Mouse (Mus musculus) hindbrain, embryonic 14.5 days (tissue): ENCODE data around the gene Hic2. TPM values are rescaled to one million over a fixed set of nuclear protein-coding genes. Genes with fewer than 3 reads are reported as not detected.

ENCODE experiments used
- ATAC-seq: fragments of 200-750 bp; cut with Nextera tagmentation; 2 replicates; pipeline ENCODE4 v1.8.0; 2017; ENCODE audit warnings: moderate number of reproducible peaks, mild to moderate bottlenecking, moderate TSS enrichment, moderate library complexity; ENCODE audit not compliant: low FRiP score
- DNase-seq: peaks from one replicate; pipeline ENCODE4 v3.0.0-alpha.2; 2015; ENCODE audit warnings: low spot score
- H3K27ac ChIP-seq: fragments of 300-500 bp; sonication (generic); 2 replicates; pipeline ENCODE4 v1.5.1; 2014; ENCODE audit warnings: mild to moderate bottlenecking, moderate library complexity
- H3K27me3 ChIP-seq: fragments of 300-500 bp; sonication (generic); 2 replicates; pipeline ENCODE4 v1.6.1; 2014; ENCODE audit warnings: mild to moderate bottlenecking, low read length, mixed read lengths; ENCODE audit not compliant: control insufficient read depth, insufficient read depth
- H3K36me3 ChIP-seq: fragments of 300-500 bp; sonication (generic); replicated peaks from 2 replicates; pipeline ENCODE4 v1.6.1; 2014; ENCODE audit not compliant: control insufficient read depth, insufficient read depth
- H3K4me1 ChIP-seq: fragments of 300-500 bp; sonication (generic); replicated peaks from 2 replicates; pipeline ENCODE4 v1.6.1; 2014; ENCODE audit warnings: antibody characterized with exemption, low read length, mixed read lengths; ENCODE audit not compliant: control insufficient read depth, insufficient read depth
- H3K4me2 ChIP-seq: fragments of 300-500 bp; sonication (generic); replicated peaks from 2 replicates; pipeline ENCODE4 v1.6.1; 2014; ENCODE audit warnings: mild to moderate bottlenecking, moderate library complexity
- H3K4me3 ChIP-seq: fragments of 300-500 bp; sonication (generic); replicated peaks from 2 replicates; pipeline ENCODE4 v1.5.1; 2014; ENCODE audit warnings: mild to moderate bottlenecking, low read length
- H3K9ac ChIP-seq: fragments of 300-500 bp; sonication (generic); 2 replicates; pipeline ENCODE4 v1.6.1; 2014
- H3K9me3 ChIP-seq: fragments of 300-500 bp; sonication (generic); 2 replicates; pipeline ENCODE4 v1.6.1; 2016; ENCODE audit warnings: low read length; ENCODE audit not compliant: control insufficient read depth
- WGBS: fragments of 180-500 bp; shearing (Covaris S2); extraction: QIAGEN DNeasy Blood & Tissue Kit; methylation state at CpG from one replicate; pipeline ENCODE4 v1.1.7; 2014; 5-methylcytosine and 5-hydroxymethylcytosine counted together
- polyA plus RNA-seq: library from polyadenylated mRNA; unstranded; fragments of >200 nt; fragmentation: Nextera tagmentation; extraction: Ambion mirVana; gene quantifications from 2 replicates; pipeline ENCODE4 v1.2.1, GENCODE M21; 2014

Gene Hic2
- polyA plus RNA-seq, 1 experiment from 2014 or later: 5.5 TPM

DNA sequence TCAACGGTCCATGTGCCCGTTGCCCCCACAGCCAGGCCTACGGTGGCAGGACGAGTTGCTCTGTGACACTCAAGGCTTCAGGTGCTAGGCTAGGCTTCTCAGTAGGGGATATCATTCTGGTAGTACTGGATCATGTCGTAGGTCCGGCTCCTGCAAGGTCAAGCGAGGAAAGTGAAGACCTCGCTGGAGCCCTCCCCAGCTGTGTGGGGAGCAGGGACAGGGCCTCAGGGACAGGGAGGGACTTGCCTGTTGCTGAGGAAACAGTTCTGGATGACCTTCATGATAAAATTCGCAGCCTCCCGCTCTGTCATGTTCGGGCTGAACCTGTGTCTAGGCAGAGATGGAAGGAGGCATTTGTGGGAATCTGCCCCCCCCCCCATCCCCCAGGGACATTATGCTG lies 47.1 kb downstream of the Hic2 start:
- ATAC-seq (no peak), DNase-seq (no peak)
- Histone ChIP-seq H3K4me1 (peaks cover 20% of the 10 kb centered on the region; the same call in 1 of the 2 replicates), H3K36me3 (peaks cover 68% of the 10 kb centered on the region), H3K9ac (no peak overlapping the region), H3K27ac (no peak overlapping the region), H3K4me2 (no peak overlapping the region), H3K9me3 (no peaks in the 10 kb centered on the region), H3K4me3 (no peak overlapping the region), H3K27me3 (peaks cover 33% of the 10 kb centered on the region)
- WGBS: 93% methylated on average over 11 of the region's 11 CpGs

DNA sequence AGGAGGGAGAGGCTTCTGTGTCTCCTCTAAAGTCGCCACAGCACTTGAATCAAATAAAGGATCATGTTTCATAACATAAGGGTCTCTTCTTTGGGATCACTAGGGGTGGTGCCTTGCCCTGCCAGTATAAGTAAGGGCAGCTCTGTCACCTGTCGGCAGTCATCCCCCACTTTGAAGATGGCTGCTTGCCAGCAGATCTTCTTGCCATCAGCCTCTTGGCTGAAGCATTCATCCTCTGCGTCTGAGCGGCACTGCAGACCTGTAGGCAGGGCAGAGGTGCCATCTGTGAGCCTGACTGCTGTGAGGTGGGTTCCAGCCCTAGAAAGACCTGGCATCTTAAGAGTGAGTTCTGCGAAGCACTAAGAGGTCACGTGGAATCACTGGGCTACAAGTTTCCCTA lies 49.8 kb downstream of the Hic2 start:
- Histone ChIP-seq H3K9ac (no peak overlapping the region), H3K9me3 (no peaks in the 10 kb centered on the region), H3K4me2 (no peak overlapping the region), H3K27me3 (peaks cover 17% of the 10 kb centered on the region), H3K4me3 (no peak overlapping the region), H3K36me3 (peaks cover 93% of the 10 kb centered on the region), H3K27ac (no peak overlapping the region), H3K4me1 (peaks cover under 1% of the 10 kb centered on the region; the same call in 1 of the 2 replicates)
- 87% methylated on average over 6 of the region's 6 CpGs for WGBS
- ATAC-seq (no peak), DNase-seq (no peak)

DNA sequence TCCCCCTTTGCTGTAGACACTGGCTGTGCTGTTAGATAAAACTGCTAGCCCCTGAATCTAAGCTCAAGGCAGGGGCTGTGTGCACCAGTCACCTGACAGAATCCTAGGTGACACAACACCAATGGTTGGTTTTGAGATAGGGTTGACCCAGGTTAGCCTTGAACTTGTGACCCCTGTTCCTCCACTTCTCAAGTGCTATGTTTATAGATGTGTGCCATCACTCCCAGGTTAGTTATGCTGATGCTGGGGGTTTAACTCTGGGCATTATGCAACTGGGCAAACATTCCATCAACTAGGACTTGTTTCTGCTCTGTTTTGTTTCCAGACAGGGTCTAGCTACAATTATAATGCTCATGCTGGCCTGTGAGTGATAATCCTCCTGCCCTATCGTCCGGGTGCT lies 53.7 kb downstream of the Hic2 start:
- WGBS: 85% methylated on average over 2 of the region's 2 CpGs
- H3K9ac ChIP-seq: no peak overlapping the region
- no peak overlapping the region for H3K27ac ChIP-seq
- no peaks in the 10 kb centered on the region for H3K9me3 ChIP-seq
- H3K4me2 ChIP-seq: no peak overlapping the region
- H3K4me1 ChIP-seq: no peaks in the 10 kb centered on the region
- H3K4me3 ChIP-seq: no peak overlapping the region
- DNase-seq: no peak
- H3K36me3 ChIP-seq: peaks cover 90% of the 10 kb centered on the region
- no peaks in the 10 kb centered on the region for H3K27me3 ChIP-seq
- no peak for ATAC-seq

DNA sequence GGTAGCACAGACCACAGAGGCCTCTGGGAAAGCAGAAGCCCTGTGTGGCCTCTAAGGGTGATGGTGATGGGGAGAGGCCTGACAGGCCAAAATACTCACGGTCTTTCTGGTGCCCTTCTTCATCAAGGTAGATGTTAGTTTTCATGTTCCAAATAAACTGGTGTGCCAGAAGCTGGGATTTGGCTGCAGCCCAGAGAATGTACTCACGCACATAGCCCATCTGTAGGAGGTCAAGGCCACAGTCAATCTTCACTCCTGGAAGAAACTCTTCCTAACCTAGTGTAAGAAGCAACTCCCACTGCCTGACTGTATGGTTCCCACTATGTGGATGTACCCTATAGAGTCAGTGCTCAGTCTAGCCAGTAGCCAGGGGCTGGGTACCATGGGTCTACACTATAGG lies 57.6 kb downstream of the Hic2 start:
- peaks cover 90% of the 10 kb centered on the region for H3K36me3 ChIP-seq
- no peak for DNase-seq

DNA sequence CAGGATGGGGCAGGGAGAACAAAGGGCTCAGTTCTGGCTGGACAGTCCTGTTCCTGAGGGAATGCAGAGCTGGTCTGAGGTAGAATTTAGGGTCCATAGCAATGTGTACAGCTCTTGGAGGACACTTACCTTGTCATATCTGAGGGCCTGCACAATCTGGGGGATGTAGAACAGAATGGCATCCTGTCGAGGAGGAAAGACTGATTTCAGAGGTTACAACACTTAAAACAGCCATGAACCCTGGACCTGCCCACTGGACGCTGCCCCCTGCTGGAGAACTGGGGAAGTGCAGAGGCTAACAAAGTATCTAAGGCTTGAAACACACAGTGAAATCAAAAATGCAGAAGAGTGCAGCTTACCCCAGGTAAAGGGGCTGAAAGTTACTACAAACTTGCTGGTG lies 59.4 kb downstream of the Hic2 start:
- H3K36me3 ChIP-seq: peaks cover 91% of the 10 kb centered on the region
- WGBS: 4% methylated on average over 2 of the region's 2 CpGs

More for the DNA sequence above, 57.6 kb downstream of the Hic2 start:
- Histone ChIP-seq H3K4me1 (no peaks in the 10 kb centered on the region), H3K27ac (no peak overlapping the region), H3K4me2 (no peak overlapping the region), H3K4me3 (no peak overlapping the region), H3K9ac (no peak overlapping the region), H3K9me3 (no peaks in the 10 kb centered on the region), H3K27me3 (no peaks in the 10 kb centered on the region)
- WGBS: 96% methylated on average over 2 of the region's 2 CpGs
- no peak for ATAC-seq

DNA sequence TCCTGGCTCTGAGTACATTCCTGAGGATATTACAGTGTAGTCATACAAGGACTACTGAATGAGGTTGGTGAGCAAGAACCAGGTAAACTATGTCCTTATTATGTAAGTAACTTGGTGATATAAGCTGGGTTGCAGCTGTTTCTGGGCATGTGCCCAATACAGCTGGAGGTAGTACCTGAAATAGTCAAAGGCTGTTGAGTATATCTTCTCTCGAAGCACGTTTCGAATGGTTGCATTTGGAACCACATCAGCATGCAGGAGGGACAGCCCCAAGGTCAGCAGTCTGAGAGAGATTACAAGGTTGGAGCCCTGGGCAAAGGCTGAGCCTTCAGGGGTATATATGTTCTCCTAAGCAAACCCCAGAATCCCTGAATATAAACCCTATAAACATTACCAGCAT lies 67.4 kb downstream of the Hic2 start:
- 94% methylated on average over 3 of the region's 3 CpGs for WGBS

More for the DNA sequence above, 59.4 kb downstream of the Hic2 start:
- Histone ChIP-seq H3K4me2 (no peak overlapping the region), H3K9ac (no peak overlapping the region), H3K27ac (no peak overlapping the region), H3K4me1 (no peaks in the 10 kb centered on the region), H3K4me3 (no peak overlapping the region), H3K9me3 (no peaks in the 10 kb centered on the region), H3K27me3 (no peaks in the 10 kb centered on the region)
- no peak for ATAC-seq
- peak; percentile 75 for DNase-seq

DNA sequence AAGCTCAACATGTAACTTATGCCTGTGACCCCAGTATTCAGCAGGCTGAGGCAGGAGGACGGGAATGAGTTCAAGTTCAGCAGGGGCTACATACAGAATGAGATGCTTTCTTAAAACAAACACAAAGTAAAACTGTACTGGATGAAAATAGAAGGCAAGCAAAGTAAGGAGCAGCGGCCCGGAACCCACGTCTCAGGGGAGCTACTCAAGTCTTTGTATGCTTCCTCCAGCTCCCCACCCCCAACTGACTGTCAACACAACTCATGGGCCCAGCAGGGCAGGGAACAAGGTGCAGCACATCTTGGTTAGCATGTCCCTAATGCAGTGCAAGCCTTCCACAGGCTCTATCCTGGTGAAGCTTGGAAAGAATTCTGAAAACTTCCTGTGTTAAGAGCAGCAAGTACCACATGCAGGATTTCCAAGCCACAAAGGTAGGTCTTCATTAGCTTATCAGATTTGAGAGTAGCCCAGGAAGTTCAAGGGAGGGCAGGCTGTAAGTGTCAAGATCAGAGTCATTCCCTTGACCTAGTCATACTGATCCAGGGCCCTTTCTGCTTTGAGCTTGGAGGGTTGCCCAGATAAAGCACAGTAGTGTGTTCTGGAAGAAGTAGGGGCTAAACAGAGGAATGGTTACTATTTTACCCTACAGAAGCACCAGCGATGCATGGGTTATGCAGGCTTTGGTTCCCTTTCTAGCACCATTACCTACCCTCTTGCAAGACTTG lies 70.3 kb downstream of the Hic2 start:
- Histone ChIP-seq H3K27me3 (no peaks in the 10 kb centered on the region), H3K27ac (no peak overlapping the region), H3K4me3 (no peak overlapping the region), H3K4me2 (no peak overlapping the region), H3K4me1 (no peaks in the 10 kb centered on the region), H3K9ac (no peak overlapping the region), H3K9me3 (no peaks in the 10 kb centered on the region), H3K36me3 (peaks cover 99% of the 10 kb centered on the region)
- ATAC-seq (no peak), DNase-seq (no peak)
- WGBS: 78% methylated on average over 5 of the region's 5 CpGs

More for the DNA sequence above, 67.4 kb downstream of the Hic2 start:
- Histone ChIP-seq H3K9ac (no peak overlapping the region), H3K4me3 (no peak overlapping the region), H3K36me3 (peaks cover 100% of the 10 kb centered on the region), H3K4me2 (no peak overlapping the region), H3K9me3 (no peaks in the 10 kb centered on the region), H3K27me3 (no peaks in the 10 kb centered on the region), H3K4me1 (no peaks in the 10 kb centered on the region), H3K27ac (no peak overlapping the region)
- DNase-seq (no peak), ATAC-seq (no peak)

DNA sequence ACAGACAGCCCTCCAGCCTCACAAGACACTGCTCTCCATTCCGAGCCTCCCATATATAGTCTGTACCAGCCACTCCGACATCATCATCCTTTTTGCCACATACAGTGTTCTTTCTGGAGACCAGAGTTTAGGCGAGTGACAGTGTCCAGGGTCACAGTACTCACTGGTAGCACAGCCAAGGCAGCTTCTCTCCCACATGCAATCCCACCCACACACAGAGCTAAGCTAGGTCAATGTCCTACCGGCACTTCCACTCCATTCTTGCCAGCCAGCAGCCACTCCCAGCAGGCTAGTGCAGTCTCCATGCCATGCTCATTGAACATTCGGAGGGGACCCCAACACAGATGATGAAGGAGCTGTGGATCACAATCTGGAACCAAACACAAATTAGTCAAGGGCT lies 74.1 kb downstream of the Hic2 start:
- Histone ChIP-seq H3K4me3 (no peak overlapping the region), H3K9ac (no peak overlapping the region), H3K27ac (no peak overlapping the region), H3K4me1 (no peaks in the 10 kb centered on the region), H3K27me3 (no peaks in the 10 kb centered on the region), H3K4me2 (no peak overlapping the region), H3K36me3 (peaks cover 96% of the 10 kb centered on the region), H3K9me3 (no peaks in the 10 kb centered on the region)
- no peak for ATAC-seq
- no peak for DNase-seq
- WGBS: 95% methylated on average over 5 of the region's 5 CpGs

DNA sequence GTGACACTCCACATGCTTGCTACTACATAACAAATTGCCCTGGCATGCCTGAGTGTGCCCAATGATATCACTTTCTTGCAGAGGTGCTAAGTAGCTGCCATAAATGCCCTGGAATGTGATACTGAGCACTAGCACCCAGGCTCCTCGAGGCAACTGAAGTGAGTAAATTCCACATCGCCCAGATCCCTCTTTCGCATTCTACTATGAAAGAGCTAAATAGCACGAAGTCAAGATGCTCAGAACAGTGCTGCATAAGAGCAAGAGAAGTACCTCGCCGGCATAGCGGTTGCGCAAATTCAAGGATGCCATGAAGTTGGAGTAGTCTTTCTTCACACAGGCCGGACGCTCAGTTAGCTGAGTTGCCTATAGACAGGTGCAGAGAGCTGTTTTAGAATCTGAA lies 75.7 kb downstream of the Hic2 start:
- Histone ChIP-seq H3K4me2 (no peak overlapping the region), H3K36me3 (peaks cover 95% of the 10 kb centered on the region), H3K27me3 (no peaks in the 10 kb centered on the region), H3K9me3 (no peaks in the 10 kb centered on the region), H3K4me1 (no peaks in the 10 kb centered on the region), H3K27ac (no peak overlapping the region), H3K4me3 (no peak overlapping the region), H3K9ac (no peak overlapping the region)
- 96% methylated on average over 10 of the region's 10 CpGs for WGBS
- DNase-seq (no peak), ATAC-seq (no peak)

DNA sequence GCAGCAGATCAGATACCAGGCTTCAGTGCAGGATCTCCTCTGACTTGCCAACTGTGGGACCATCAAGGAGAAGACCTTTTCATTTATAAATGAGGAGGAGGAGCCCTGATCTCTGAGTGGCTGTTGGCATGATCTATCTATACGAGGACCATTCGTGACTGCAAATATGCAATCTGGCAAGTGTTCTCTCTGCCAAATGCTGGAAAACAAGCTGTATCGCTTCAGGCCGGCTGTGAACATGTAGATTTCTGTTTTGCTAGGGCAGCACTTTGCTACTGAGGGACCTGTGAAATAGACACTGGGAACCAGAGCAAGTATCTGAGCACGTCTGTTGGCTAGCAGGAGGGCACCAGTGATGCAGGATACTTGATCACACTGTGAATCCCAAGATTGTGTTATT lies 79.2 kb downstream of the Hic2 start:
- H3K4me2 ChIP-seq: no peak overlapping the region
- H3K4me1 ChIP-seq: no peaks in the 10 kb centered on the region
- no peak overlapping the region for H3K27ac ChIP-seq
- DNase-seq (no peak), ATAC-seq (no peak)
- peaks cover 96% of the 10 kb centered on the region for H3K36me3 ChIP-seq
- no peaks in the 10 kb centered on the region for H3K9me3 ChIP-seq
- no peak overlapping the region for H3K4me3 ChIP-seq
- WGBS: 97% methylated on average over 5 of the region's 5 CpGs
- H3K9ac ChIP-seq: no peak overlapping the region
- no peaks in the 10 kb centered on the region for H3K27me3 ChIP-seq
